Mouse (Mus musculus) brain, embryonic 14.5 days (tissue): ENCODE data around the gene Aldh18a1.

ENCODE experiments used
- CTCF ChIP-seq: fragments of 200-500 bp; IDR thresholded peaks from 2 replicates; pipeline ENCODE4 v1.5.1; 2012; ENCODE audit warnings: inconsistent platforms, mild to moderate bottlenecking, moderate library complexity, borderline replicate concordance; ENCODE audit not compliant: insufficient read depth, insufficient read length; ENCODE audit errors: extremely low read depth
- POLR2A ChIP-seq: fragments of 200-500 bp; IDR thresholded peaks from 2 replicates; pipeline ENCODE4 v1.6.1; 2012; ENCODE audit warnings: mild to moderate bottlenecking, inconsistent platforms, borderline replicate concordance; ENCODE audit not compliant: poor library complexity, insufficient read depth, insufficient read length, severe bottlenecking; ENCODE audit errors: extremely low read depth

DNA sequence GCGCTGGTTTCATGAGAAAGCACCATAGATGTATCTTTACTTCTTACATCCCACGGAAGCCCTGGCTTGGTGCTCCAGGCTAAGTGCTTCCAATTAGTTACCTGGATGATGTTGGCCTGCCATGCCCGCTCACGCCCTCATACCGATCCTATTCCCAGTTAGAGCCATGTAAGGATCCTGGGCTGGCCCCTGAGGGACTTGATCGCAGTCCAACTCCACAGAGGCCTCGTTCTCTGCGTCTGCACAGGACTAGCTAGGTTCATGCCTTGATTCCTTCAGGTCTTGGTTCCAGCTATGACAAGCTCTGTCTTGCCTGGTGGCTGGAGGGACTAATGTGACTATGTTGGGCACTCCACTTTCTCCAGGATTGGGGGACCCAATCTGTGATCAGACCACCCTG, 33.1 kb downstream of the Aldh18a1 start:
- TF ChIP-seq CTCF (no peak), POLR2A (no peak)
